Mouse (Mus musculus) thymus, adult 2 months (tissue): ENCODE results near the gene Clcn2. TPM values are rescaled to one million over a fixed set of nuclear protein-coding genes. Genes with fewer than 3 reads are reported as not detected.

Experiments used
- DNase-seq: peaks from one replicate; pipeline ENCODE4 v3.0.0; 2021
- H3K27ac ChIP-seq: fragments of 200-500 bp; 2 replicates; pipeline ENCODE4 v1.5.1; 2012; ENCODE audit warnings: low read length, control low read depth; ENCODE audit not compliant: control insufficient read depth, insufficient read depth
- H3K27me3 ChIP-seq: fragments of 200-500 bp; 2 replicates; pipeline ENCODE4 v1.6.1; 2012; ENCODE audit warnings: mild to moderate bottlenecking, low read length, moderate library complexity, mixed read lengths; ENCODE audit not compliant: control insufficient read depth, insufficient read depth
- H3K36me3 ChIP-seq: fragments of 200-500 bp; 2 replicates; pipeline ENCODE4 v1.6.1; 2012; ENCODE audit warnings: mild to moderate bottlenecking, low read length, moderate library complexity; ENCODE audit not compliant: control insufficient read depth, insufficient read depth
- H3K4me1 ChIP-seq: fragments of 200-500 bp; replicated peaks from 2 replicates; pipeline ENCODE4 v1.6.1; 2012; ENCODE audit warnings: low read length; ENCODE audit not compliant: control insufficient read depth, insufficient read depth
- H3K4me3 ChIP-seq: fragments of 200-500 bp; 2 replicates; pipeline ENCODE4 v1.5.1; 2012; ENCODE audit warnings: mild to moderate bottlenecking, low read length, control low read depth, moderate library complexity; ENCODE audit not compliant: control insufficient read depth, insufficient read depth
- CTCF ChIP-seq: fragments of 200-500 bp; IDR thresholded peaks from 2 replicates; pipeline ENCODE4 v1.5.1; 2012; ENCODE audit warnings: mild to moderate bottlenecking, control low read depth, low read length, moderate library complexity, borderline replicate concordance; ENCODE audit not compliant: control insufficient read depth, poor library complexity, insufficient read depth; ENCODE audit errors: extremely low read depth
- POLR2A ChIP-seq: fragments of 200-500 bp; IDR thresholded peaks from 2 replicates; pipeline ENCODE4 v1.6.1; 2012; ENCODE audit warnings: mild to moderate bottlenecking, low read length, control low read depth, moderate library complexity; ENCODE audit not compliant: control insufficient read depth, poor library complexity, insufficient read depth; ENCODE audit errors: extremely low read depth
- WGBS: fragments of 180-500 bp; shearing (Covaris S2); methylation state at CpG from one replicate; pipeline ENCODE4 v1.1.7; 2018; 5-methylcytosine and 5-hydroxymethylcytosine counted together
- polyA plus RNA-seq: library from polyadenylated mRNA; depleted of rRNA; stranded (reverse); fragments of >200 nt; gene quantifications from 2 replicates; pipeline ENCODE4 v1.2.3, GENCODE M21; 2012

Clcn2 gene
- polyA plus RNA-seq, 1 experiment = 42.1 TPM

- TF ChIP-seq CTCF = no peak
- TF ChIP-seq POLR2A = no peak
- no peak overlapping the region for H3K27ac ChIP-seq
- H3K4me3 ChIP-seq = no peak overlapping the region
- WGBS = 61% methylated on average over 10 of the region's 10 CpGs
- DNase-seq = no peak
- peaks cover 73% of the 10 kb centered on the region for H3K36me3 ChIP-seq
- no peaks in the 10 kb centered on the region for H3K27me3 ChIP-seq
- H3K4me1 ChIP-seq = peaks cover 13% of the 10 kb centered on the region
These were observed 39.4 kb downstream of the Clcn2 start for GRCm38 (mm10) chr16:20677974-20678675.

DNA sequence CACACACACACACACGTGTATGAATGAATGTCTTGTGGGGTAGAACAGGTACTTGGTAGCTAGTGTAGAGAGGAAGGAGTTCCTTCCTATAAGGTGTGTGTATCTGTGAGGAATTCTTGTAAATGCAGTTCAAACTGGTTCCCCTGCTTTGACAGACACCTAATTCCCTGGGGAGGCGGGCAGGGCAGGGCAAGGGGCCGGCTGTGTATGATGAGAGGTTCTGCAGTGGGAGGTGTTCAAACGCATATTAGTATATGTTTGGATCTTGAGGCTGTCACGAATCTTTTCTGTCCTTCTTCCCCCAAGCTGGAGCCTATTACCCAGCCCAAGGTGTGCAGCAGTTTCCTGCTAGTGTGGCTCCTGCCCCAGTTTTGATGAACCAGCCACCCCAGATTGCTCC lies 40.2 kb downstream of the Clcn2 start:
- Histone ChIP-seq H3K4me1 (peaks cover 13% of the 10 kb centered on the region), H3K4me3 (no peak overlapping the region), H3K27me3 (no peaks in the 10 kb centered on the region), H3K36me3 (peaks cover 66% of the 10 kb centered on the region), H3K27ac (no peak overlapping the region)
- no peak for TF ChIP-seq CTCF
- TF ChIP-seq POLR2A = no peak
- no peak for DNase-seq
- WGBS = 83% methylated on average over 5 of the region's 5 CpGs

DNA sequence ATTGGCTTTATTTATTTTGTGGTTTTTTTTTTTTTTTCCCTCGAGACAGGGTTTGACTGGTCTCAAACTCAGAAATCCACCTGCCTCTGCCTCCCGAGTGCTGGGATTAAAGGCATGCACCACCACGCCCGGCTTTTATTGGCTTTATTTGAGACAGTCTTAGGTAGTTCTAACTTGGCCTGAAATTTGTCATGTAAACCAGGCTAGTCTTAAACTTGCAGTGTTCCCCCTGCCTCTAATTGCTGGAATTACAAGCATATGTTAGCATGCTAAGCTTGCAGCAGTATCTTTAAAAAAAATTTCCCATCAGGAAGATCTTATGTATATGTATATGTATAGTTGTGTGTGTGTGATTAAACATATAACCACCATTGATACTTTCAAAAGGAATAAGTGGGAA lies 40.8 kb downstream of the Clcn2 start:
- 77% methylated on average over 4 of the region's 4 CpGs for WGBS

GRCm38 (mm10) chr16:20675213-20675612 lies 42.3 kb downstream of the Clcn2 start:
- Histone ChIP-seq H3K4me3 (no peak overlapping the region), H3K36me3 (peaks cover 44% of the 10 kb centered on the region), H3K27ac (no peak overlapping the region), H3K27me3 (no peaks in the 10 kb centered on the region), H3K4me1 (peaks cover 16% of the 10 kb centered on the region)
- 95% methylated on average over 6 of the region's 6 CpGs for WGBS
- DNase-seq = no peak
- TF ChIP-seq POLR2A (no peak), CTCF (no peak)

More for the DNA sequence above, 40.8 kb downstream of the Clcn2 start:
- H3K4me1 ChIP-seq = peaks cover 16% of the 10 kb centered on the region
- no peak for DNase-seq
- TF ChIP-seq CTCF (no peak), POLR2A (no peak)
- no peak overlapping the region for H3K4me3 ChIP-seq
- no peaks in the 10 kb centered on the region for H3K27me3 ChIP-seq
- no peak overlapping the region for H3K27ac ChIP-seq
- peaks cover 59% of the 10 kb centered on the region for H3K36me3 ChIP-seq

DNA sequence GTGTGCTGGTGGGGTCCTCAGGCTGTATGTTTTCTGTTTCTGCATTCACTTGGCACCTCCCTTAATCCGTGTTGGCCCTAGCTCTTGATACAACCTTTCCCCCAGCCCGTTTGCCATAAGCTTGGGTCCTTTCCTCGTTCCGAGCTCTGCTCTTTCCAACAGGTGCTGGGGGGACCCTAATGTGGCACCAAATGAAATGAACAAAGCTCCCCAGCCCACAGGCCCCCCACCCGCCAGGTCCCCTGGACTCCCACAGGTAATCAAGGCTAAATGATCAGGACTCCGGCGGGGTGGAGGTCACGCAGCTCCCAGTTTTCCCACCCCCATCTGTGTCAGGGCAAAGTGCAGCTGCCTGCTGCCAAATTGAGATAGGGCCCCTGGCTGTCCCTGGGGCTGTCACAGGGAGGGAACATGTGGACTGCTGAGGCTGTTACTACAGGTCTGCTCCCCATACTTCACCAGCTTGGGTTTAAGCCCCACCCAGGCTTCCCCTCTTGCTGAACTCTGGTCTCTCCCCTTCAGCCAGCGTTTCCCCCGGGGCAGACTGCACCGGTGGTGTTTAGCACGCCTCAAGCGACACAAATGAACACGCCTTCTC lies 43.7 kb downstream of the Clcn2 start:
- DNase-seq = peak; percentile 31

GRCm38 (mm10) chr16:20672965-20673705 lies 44.4 kb downstream of the Clcn2 start:
- Histone ChIP-seq H3K4me1 (peaks cover 16% of the 10 kb centered on the region), H3K36me3 (peaks cover 23% of the 10 kb centered on the region), H3K4me3 (peak overlapping the region; percentile 97), H3K27me3 (no peaks in the 10 kb centered on the region), H3K27ac (no peak overlapping the region; the same call in 1 of the 2 replicates)
- WGBS = under 1% methylated on average over 65 of the region's 78 CpGs
- peak; percentile 56 for DNase-seq
- TF ChIP-seq CTCF = no peak

More for the DNA sequence above, 43.7 kb downstream of the Clcn2 start:
- WGBS = 2% methylated on average over 14 of the region's 14 CpGs
- no peaks in the 10 kb centered on the region for H3K27me3 ChIP-seq
- peak overlapping the region; percentile 97 for H3K4me3 ChIP-seq
- peaks cover 16% of the 10 kb centered on the region for H3K4me1 ChIP-seq
- H3K27ac ChIP-seq = no peak overlapping the region; the same call in 1 of the 2 replicates
- TF ChIP-seq POLR2A (no peak), CTCF (0 out of 2 replicates have a peak, but pooled peaks have one; percentile 22)
- H3K36me3 ChIP-seq = peaks cover 30% of the 10 kb centered on the region
